Mouse (Mus musculus): Measurements from ENCODE around the gene Umad1.
A peak's percentile ranks its signal among the peaks of the same experiment; 100 is the strongest.
"Not testable (repeated sequence)": the region's sequence is repeated elsewhere in the genome, so short reads cannot be mapped to it uniquely, and the experiment has no call there.

The Umad1 gene

GRCm38 (mm10) chr6:8316201-8316600 is 57.1 kb downstream of the Umad1 start:
- no peak for DNase-seq (ENCODE audit: low spot score in 2 of 2)

GRCm38 (mm10) chr6:8319591-8319990 is 60.5 kb downstream of the Umad1 start:
- no peak for DNase-seq (ENCODE audit: low spot score in 2 of 2)

- not testable (repeated sequence) for DNase-seq (ENCODE audit: low spot score in 2 of 2)
Measured at GRCm38 (mm10) chr6:8331496-8331895, 72.4 kb downstream of the Umad1 start.

GRCm38 (mm10) chr6:8333380-8333779 is 74.3 kb downstream of the Umad1 start:
- DNase-seq (ENCODE audit: low spot score in 2 of 2) = no peak

- no peak for DNase-seq (ENCODE audit: low spot score in 2 of 2)
Measured at GRCm38 (mm10) chr6:8336487-8337390, 77.7 kb downstream of the Umad1 start.

- no peak for DNase-seq (ENCODE audit: low spot score in 2 of 2)
Measured at GRCm38 (mm10) chr6:8339453-8339852, 80.4 kb downstream of the Umad1 start.

GRCm38 (mm10) chr6:8343271-8343670 is 84.2 kb downstream of the Umad1 start:
- no peak for DNase-seq (ENCODE audit: low spot score in 2 of 2)

- peak; percentile 30 to 32 for DNase-seq (ENCODE audit: low spot score in 2 of 2)
Measured at GRCm38 (mm10) chr6:8345219-8345856, 86.2 kb downstream of the Umad1 start.

GRCm38 (mm10) chr6:8347154-8347553 is 88.1 kb downstream of the Umad1 start:
- DNase-seq (ENCODE audit: low spot score in 2 of 2) = no peak

GRCm38 (mm10) chr6:8348344-8348743 is 89.3 kb downstream of the Umad1 start:
- no peak for DNase-seq (ENCODE audit: low spot score in 2 of 2)

- DNase-seq (ENCODE audit: low spot score in 2 of 2) = no peak
Measured at GRCm38 (mm10) chr6:8349060-8349670, 90.1 kb downstream of the Umad1 start.

- no peak for DNase-seq (ENCODE audit: low spot score in 2 of 2)
Measured at GRCm38 (mm10) chr6:8351507-8351906, 92.4 kb downstream of the Umad1 start.

GRCm38 (mm10) chr6:8352533-8353168 is 93.6 kb downstream of the Umad1 start:
- DNase-seq (ENCODE audit: low spot score in 2 of 2) = no peak

GRCm38 (mm10) chr6:8353461-8353860 is 94.4 kb downstream of the Umad1 start:
- DNase-seq (ENCODE audit: low spot score in 2 of 2) = no peak

GRCm38 (mm10) chr6:8354846-8355245 is 95.8 kb downstream of the Umad1 start:
- no peak for DNase-seq (ENCODE audit: low spot score in 2 of 2)

GRCm38 (mm10) chr6:8358232-8358631 is 99.1 kb downstream of the Umad1 start:
- no peak for DNase-seq (ENCODE audit: low spot score in 2 of 2)

GRCm38 (mm10) chr6:8358782-8359181 is 99.7 kb downstream of the Umad1 start:
- DNase-seq (ENCODE audit: low spot score in 2 of 2) = no peak

GRCm38 (mm10) chr6:8360805-8361204 is 101.7 kb downstream of the Umad1 start:
- DNase-seq (ENCODE audit: low spot score in 2 of 2) = peak in 1 of 2 experiments; percentile 27

- no peak for DNase-seq (ENCODE audit: low spot score in 2 of 2)
Measured at GRCm38 (mm10) chr6:8364033-8364756, 105.1 kb downstream of the Umad1 start.

- DNase-seq (ENCODE audit: low spot score in 2 of 2) = no peak
Measured at GRCm38 (mm10) chr6:8364757-8365150, 105.7 kb downstream of the Umad1 start.

- no peak for DNase-seq (ENCODE audit: low spot score in 2 of 2)
Measured at GRCm38 (mm10) chr6:8367675-8368074, 108.6 kb downstream of the Umad1 start.

Data from right cerebral cortex, postnatal 36 days (tissue).